Mouse (Mus musculus): ENCODE measurements around the gene Inpp5a. TPM values are rescaled to one million over a fixed set of nuclear protein-coding genes. Genes with fewer than 3 reads are reported as not detected.

Gene Inpp5a
- 9.7 TPM for polyA plus RNA-seq (2017; shearing (Covaris generic))

DNA sequence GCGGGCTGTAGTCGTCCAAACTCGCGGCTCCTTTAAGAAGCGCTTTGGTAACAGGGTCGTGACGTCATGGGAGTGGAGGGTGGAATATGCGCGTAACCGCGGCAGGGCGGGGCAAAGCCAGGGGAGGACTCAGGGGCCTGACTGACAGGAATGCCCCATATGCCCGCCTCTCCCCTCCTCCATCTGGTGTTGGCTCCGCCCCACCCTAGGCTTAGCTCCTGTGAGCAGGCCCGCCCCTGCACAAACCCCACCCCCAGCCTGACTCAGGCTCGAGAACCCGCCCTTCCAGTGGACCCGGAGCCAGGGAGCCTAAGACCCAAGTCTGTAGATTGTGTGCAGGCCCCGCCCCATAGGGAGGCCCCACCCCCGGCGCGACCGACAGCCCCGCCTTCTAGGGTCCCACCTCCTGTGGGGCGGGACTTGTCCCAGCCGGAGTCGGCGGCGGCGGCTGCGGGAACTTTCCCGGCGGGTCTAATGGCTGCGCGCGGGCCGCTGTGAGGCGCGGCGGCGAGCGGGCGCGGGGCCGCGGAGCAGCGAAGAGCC, at the start of gene Inpp5a:
Inpp5a (plus strand) TSS at position 440 of the 543 bp plus-strand sequence.

DNA sequence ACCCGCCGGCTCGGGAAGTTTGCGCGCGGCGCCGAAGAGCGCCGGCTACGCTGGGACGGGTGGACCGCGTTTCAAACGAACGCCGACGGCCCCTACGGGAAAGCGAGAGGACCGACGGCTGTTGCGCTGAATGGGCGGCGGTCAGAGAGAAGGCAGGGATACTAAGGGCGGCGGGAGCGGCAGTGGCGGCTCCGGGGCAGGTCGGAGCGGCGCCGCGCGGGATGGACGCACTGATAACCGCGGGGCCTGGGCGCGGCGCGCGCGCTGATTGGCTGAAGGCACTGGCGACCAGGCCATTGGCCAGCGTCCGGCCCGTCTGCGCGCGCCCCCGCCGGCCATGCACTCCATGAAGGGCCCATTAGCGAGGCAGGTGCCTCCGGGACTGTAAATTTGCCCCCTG, 193.7 kb downstream of the Inpp5a start, which contains the start of gene Nkx6-2:
Nkx6-2 (minus strand) TSS at position 203 of the 400 bp plus-strand sequence.

Other genes starting within 250 kb of the Inpp5a start
- gene Lrrc27, start 176.1 kb upstream of the Inpp5a start, polyA plus RNA-seq (2017; shearing (Covaris generic)): 2.8 TPM
- 0.24 TPM for gene Stk32c, start 175.8 kb upstream of the Inpp5a start, polyA plus RNA-seq (2017; shearing (Covaris generic))
- 1.1 TPM for gene Pwwp2b, start 140.6 kb upstream of the Inpp5a start, polyA plus RNA-seq (2017; shearing (Covaris generic))
- not detected for gene Nkx6-2, start 193.7 kb downstream of the Inpp5a start, polyA plus RNA-seq (2017; shearing (Covaris generic))